Mouse (Mus musculus) bone marrow, adult 2 months (tissue): ENCODE results near the gene Chl1. TPM values are rescaled to one million over a fixed set of nuclear protein-coding genes. Genes with fewer than 3 reads are reported as not detected.

Source experiments
- H3K27ac ChIP-seq: fragments of 200-500 bp; 2 replicates; pipeline ENCODE4 v1.5.1; 2012; ENCODE audit warnings: low read depth, mild to moderate bottlenecking, control low read depth, inconsistent platforms, low read length; ENCODE audit not compliant: control insufficient read depth, poor library complexity, insufficient read depth
- H3K4me1 ChIP-seq: fragments of 200-500 bp; 2 replicates; pipeline ENCODE4 v1.6.1; 2011; ENCODE audit warnings: low read length; ENCODE audit not compliant: control insufficient read depth, insufficient read depth
- H3K4me3 ChIP-seq: fragments of 200-500 bp; replicated peaks from 2 replicates; pipeline ENCODE3; 2011; ENCODE audit warnings: mild to moderate bottlenecking, low read depth, low read length, control low read depth; ENCODE audit not compliant: control insufficient read depth
- CTCF ChIP-seq: fragments of 200-500 bp; IDR thresholded peaks from 2 replicates; pipeline ENCODE4 v1.5.1; 2011; ENCODE audit warnings: low read length, control low read depth; ENCODE audit not compliant: control insufficient read depth, insufficient read depth
- POLR2A ChIP-seq: fragments of 200-500 bp; IDR thresholded peaks from 2 replicates; pipeline ENCODE4 v1.6.1; 2011; ENCODE audit warnings: low read depth, mild to moderate bottlenecking, control low read depth, low read length, borderline replicate concordance; ENCODE audit not compliant: control insufficient read depth
- WGBS: fragments of 180-500 bp; shearing (Covaris S2); methylation state at CpG from one replicate; pipeline ENCODE4 v1.1.7; 2018; 5-methylcytosine and 5-hydroxymethylcytosine counted together
- polyA plus RNA-seq: library from polyadenylated mRNA; stranded (reverse); fragments of >200 nt; gene quantifications from 2 replicates; pipeline ENCODE4 v1.2.4, GENCODE M21; 2011; ENCODE audit warnings: low replicate concordance; ENCODE audit not compliant: missing spikeins, insufficient read depth, insufficient read length

Gene Chl1
- polyA plus RNA-seq: 0.22 and 0.27 TPM in 2 replicates

- TF ChIP-seq POLR2A: no peak
- no peak for TF ChIP-seq CTCF
- Histone ChIP-seq H3K27ac (no peak within 1 kb of the TSS), H3K4me3 (no peak within 1 kb of the TSS), H3K4me1 (no peaks in the 10 kb centered on the region)
- 4% methylated on average over 25 of the region's 25 CpGs for WGBS
Measured at GRCm38 (mm10) chr6:103510392-103511289, at the start of gene Chl1. Gene Chl1 (plus strand): TSS chr6:103510586.

GRCm38 (mm10) chr6:103465479-103466080 lies 44.8 kb upstream of the Chl1 start:
- Histone ChIP-seq H3K27ac (no peak overlapping the region), H3K4me1 (no peaks in the 10 kb centered on the region), H3K4me3 (no peak overlapping the region)
- WGBS: 31% methylated on average over 5 of the region's 5 CpGs
- TF ChIP-seq POLR2A (no peak), CTCF (no peak)

- 4% methylated on average over 5 of the region's 5 CpGs for WGBS
- Histone ChIP-seq H3K4me1 (no peaks in the 10 kb centered on the region), H3K27ac (no peak overlapping the region), H3K4me3 (no peak overlapping the region)
- TF ChIP-seq POLR2A (no peak), CTCF (no peak)
Measured at GRCm38 (mm10) chr6:103473316-103473715, 37.1 kb upstream of the Chl1 start.

GRCm38 (mm10) chr6:103487199-103487598 lies 23.2 kb upstream of the Chl1 start:
- H3K4me3 ChIP-seq: no peak overlapping the region

GRCm38 (mm10) chr6:103498404-103498803 lies 12.0 kb upstream of the Chl1 start:
- TF ChIP-seq CTCF (no peak), POLR2A (no peak)
- Histone ChIP-seq H3K4me3 (no peak overlapping the region), H3K27ac (no peak overlapping the region), H3K4me1 (no peaks in the 10 kb centered on the region)
- 78% methylated on average over 4 of the region's 4 CpGs for WGBS

More at GRCm38 (mm10) chr6:103487199-103487598, 23.2 kb upstream of the Chl1 start:
- TF ChIP-seq POLR2A (no peak), CTCF (no peak)
- no peaks in the 10 kb centered on the region for H3K4me1 ChIP-seq
- 85% methylated on average over 1 of the region's 1 CpGs for WGBS
- no peak overlapping the region for H3K27ac ChIP-seq

GRCm38 (mm10) chr6:103504065-103504464 lies 6.3 kb upstream of the Chl1 start:
- no peak for TF ChIP-seq CTCF
- TF ChIP-seq POLR2A: no peak
- WGBS: 41% methylated on average over 3 of the region's 3 CpGs
- Histone ChIP-seq H3K27ac (no peak overlapping the region), H3K4me1 (no peaks in the 10 kb centered on the region), H3K4me3 (no peak overlapping the region)

GRCm38 (mm10) chr6:103507751-103508575 lies 2.4 kb upstream of the Chl1 start:
- Histone ChIP-seq H3K4me1 (no peaks in the 10 kb centered on the region), H3K27ac (no peak overlapping the region), H3K4me3 (no peak overlapping the region)
- TF ChIP-seq CTCF (no peak), POLR2A (no peak)
- 70% methylated on average over 3 of the region's 3 CpGs for WGBS
